Mouse (Mus musculus) cerebellum, adult 11 months (tissue): ENCODE data around the gene Lrrc8b.
A peak's percentile ranks its signal among the peaks of the same experiment; 100 is the strongest.

Experiments used
- DNase-seq: peaks from one replicate; pipeline ENCODE4 v3.0.0; 2022

Lrrc8b gene

DNA sequence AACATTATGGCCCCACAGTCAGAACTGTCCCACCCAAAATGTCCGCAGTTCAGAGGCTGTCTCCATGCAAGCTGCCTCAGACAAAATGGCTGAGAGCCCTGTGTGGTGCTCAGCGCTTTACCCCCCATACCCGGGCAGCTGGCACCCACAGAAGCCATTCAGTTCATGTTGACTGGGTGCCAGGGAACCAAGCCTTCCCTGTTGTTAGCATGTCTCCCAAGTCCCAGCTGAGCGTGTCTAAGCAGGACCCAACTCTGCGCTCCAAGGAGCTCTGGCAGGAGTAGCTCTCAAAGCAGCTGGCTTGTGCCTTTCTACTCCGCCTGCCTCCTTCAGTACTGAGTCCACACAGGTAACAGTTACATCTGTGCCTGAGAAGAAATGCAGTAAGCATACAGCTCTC is 68.7 kb downstream of the Lrrc8b start:
- DNase-seq: no peak

GRCm38 (mm10) chr5:105484891-105485290 is 69.3 kb downstream of the Lrrc8b start:
- DNase-seq: no peak

- no peak for DNase-seq
Observed at GRCm38 (mm10) chr5:105490211-105490610, 74.6 kb downstream of the Lrrc8b start.

- DNase-seq: no peak
Observed at GRCm38 (mm10) chr5:105491389-105491788, 75.8 kb downstream of the Lrrc8b start.

GRCm38 (mm10) chr5:105492367-105493246 is 77.0 kb downstream of the Lrrc8b start:
- peak; percentile 36 for DNase-seq

DNA sequence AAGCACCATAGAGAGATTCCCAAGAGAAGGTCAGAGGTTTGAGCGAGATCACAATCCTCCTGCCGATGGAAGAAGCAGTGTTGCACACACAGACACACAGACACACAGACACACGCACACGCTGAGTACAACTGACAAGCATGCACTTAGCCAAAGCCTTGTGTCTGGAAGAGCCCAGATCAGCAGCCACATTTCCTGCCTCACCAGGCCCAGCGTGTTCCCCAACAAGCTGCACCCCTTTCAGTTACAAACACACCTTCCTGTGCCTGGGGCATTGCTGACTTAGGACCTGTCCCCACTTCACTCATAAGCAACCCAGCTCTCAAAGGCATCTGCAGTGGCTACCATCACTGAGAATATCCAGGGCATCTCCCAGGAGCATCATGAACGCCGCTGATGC is 77.8 kb downstream of the Lrrc8b start:
- no peak for DNase-seq

GRCm38 (mm10) chr5:105494246-105494917 is 78.8 kb downstream of the Lrrc8b start:
- no peak for DNase-seq

GRCm38 (mm10) chr5:105494918-105495901 is 79.6 kb downstream of the Lrrc8b start:
- DNase-seq: no peak

DNA sequence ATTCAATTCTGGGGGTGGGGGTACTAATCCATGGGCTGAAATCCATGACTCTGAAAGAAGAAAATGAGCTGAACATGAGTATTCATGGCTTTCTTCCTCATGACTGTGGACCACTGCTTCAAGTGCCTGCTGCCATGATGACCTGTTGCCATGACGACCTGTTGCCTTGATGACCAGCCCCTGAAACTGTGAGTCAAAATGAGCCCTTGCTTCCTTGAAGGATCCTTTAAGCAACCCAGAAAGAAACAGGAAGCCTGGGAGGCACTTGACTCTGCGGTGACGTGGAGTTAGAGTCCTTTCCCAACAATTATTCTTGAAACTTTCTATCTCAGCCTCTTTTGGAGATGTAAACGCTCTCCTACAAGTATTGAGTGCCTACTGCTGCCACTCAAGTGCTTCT is 80.6 kb downstream of the Lrrc8b start:
- DNase-seq: no peak

- no peak for DNase-seq
Observed at GRCm38 (mm10) chr5:105496586-105496985, 81.0 kb downstream of the Lrrc8b start.

- DNase-seq: no peak
Observed at GRCm38 (mm10) chr5:105498429-105499000, 82.9 kb downstream of the Lrrc8b start.

DNA sequence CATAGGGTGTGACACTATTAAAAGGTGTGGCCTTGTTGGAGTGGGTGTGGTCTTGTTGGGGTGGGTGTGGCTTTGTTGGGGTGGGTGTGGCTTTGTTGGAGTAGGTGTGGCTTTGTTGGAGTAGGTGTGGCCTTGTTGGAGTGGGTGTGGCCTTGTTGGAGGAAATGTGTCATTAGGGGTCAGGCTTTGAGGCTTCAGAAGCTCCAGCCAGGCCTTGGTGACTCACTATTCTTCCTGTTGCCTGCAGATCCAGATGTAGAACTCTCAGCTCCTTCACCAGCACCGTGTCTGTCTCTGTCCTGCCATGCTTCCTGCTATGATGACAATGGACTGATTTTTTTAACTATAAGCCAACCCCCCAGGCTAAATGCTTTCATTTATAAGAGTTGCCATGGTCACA is 83.8 kb downstream of the Lrrc8b start:
- DNase-seq: no peak

DNA sequence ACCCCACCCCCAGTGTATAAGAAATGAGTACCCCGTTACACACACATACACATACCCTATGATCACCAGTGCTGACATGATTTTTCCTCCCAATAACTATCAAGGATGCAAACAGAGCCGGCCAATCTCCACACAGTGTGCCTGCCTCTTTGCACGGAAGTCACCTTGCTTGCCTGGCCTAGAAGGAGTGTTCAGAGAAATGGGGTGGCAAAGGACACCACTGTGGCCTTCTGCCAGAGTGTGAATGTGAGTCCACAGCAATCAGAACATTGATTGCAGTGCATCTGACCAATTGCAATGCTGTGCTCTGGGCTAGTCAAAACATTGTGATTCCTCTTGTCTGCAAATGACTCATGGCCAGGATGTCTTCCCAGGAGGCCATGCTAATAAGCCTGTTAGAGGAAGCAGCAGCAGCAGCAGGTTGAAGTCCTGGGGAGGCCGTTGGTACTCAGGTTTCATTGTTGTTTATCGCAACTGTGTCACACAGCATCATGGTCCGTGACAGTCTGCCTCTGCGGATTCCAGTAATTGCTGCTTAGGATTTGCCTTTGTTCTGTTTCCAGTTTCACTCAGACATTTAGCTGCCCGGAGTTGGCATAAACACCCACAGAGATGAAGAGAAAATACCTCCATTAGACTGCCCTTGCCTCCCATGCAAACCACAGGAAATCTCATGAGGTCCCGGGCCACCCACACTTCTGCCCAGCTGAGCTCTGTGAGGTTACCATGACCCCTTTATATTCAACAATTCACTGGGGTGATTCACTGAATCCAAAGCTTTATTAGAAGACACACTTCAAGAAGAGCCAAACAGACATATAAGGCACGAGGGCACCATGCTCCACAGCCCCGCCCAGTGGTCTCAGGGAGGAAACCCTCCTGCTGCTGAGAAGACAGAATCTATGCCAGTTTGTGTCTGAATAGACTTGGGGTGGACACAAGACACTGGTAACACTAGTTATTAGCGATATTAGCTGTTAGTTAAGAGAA is 84.9 kb downstream of the Lrrc8b start:
- DNase-seq: no peak

DNA sequence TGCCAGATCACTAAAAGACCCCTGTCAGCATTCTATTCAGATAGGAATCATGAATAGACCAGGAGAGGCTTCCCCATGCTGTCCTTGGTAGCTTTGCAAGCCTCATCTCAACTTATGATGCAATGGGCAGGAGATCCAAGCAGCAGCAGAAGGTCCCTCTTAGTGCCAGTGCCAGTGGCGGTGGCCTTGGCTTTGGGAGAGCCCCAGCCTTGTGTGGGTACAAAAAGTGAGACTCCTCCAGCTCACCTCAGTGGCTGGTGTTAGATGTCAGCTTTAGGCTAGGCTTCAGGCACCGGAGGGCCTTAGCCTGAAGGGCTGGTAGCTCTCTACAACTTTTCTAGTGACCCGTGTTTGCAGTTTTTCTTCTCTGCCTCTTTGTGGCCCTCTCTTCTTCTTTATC is 85.6 kb downstream of the Lrrc8b start:
- no peak for DNase-seq

DNA sequence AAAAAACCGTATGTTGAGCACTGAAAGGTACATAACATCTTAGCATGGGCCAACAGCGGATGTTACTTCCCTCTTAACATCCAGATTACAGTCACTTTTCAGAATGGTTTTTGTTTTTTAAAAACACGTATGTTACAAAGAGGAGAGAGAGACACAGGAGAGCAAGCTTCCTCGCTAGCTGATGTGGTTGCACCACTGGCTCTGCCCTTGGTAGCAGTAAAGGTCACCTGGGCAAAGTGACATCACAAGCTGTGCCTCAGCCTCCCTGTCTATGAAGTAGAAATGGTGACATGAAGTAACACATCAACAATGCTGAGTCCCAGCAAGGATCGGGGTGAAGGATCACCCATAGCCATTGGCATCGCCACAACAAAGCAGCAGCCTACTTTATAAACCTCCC is 93.2 kb downstream of the Lrrc8b start:
- DNase-seq: no peak

GRCm38 (mm10) chr5:105512297-105512696 is 96.7 kb downstream of the Lrrc8b start:
- no peak for DNase-seq

DNA sequence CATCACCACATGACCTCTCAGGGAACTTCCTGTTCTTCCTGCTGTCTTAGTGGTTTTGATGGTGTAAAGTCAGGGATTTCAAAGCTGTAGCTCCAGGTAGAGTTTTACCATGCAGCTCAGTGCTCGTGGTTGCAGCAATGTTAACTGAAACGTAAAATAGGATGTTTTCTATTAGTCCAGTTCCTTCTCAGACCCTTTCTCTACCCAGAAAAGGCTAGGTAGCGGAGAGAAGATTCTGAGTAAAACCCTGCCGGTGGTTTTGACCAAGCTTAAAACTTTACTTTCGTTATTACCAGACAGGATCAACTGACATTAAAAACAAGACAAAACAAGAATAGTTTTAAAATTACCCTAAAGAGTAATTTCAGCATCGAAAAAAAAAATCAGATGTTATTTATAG is 100.0 kb downstream of the Lrrc8b start:
- DNase-seq: no peak

GRCm38 (mm10) chr5:105516290-105516689 is 100.7 kb downstream of the Lrrc8b start:
- DNase-seq: no peak

- DNase-seq: no peak
Observed at GRCm38 (mm10) chr5:105517992-105518625, 102.5 kb downstream of the Lrrc8b start.

DNA sequence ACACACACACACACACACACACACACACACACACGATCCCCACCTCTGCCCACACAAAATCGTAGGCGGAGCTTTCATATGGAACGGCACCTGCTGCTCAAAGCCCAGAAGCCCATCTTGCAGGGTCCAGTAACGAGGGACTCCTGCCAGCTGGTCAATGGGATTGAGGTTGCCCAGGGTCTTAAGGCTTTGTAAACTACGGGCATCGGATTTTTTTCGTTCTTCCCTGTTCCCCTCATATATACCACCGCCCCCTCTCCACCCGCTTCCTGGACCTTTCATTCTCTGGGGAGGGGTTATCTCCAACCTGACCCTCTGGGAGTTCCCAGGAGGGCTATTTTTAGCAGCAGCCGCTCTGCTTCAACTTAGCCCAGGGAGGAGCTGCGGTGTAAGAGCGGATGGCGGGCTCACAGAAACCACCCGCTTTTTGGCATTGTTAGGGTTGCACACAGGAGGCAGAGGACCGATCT is 103.1 kb downstream of the Lrrc8b start:
- no peak for DNase-seq
